9 mouse cellular contexts compared by ENCODE assay signal in the genomic region with DNA sequence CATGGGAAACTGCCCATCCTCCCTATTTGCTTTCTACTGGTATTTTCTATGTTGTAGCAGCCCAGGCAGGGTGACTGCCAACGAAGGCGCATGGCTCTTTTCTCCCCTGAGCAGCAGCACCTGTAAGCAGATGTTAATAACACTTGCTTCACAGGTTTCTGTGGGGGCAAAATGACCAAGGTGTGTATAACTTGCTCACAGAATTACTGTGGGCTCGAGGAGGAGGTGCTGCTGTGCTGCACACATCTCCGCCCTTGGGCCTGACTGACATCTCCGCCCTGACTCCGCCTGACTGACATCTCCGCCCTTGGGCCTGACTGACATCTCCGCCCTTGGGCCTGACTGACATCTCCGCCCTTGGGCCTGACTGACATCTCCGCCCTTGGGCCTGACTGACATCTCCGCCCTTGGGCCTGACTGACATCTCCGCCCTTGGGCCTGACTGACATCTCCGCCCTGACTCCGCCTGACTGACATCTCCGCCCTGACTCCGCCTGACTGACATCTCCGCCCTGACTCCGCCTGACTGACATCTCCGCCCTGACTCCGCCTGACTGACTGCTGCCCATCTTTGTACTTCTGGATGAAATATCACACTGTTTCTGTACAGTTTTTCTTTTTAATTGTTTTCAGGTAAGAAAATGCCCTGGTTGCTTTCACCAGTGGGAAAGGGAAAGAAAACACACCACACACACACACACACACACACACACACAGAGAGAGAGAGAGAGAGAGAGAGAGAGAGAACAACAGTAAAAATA. TPM values are rescaled to one million over a fixed set of nuclear protein-coding genes. Genes with fewer than 3 reads are reported as not detected.
A peak's percentile ranks its signal among the peaks of the same experiment; 100 is the strongest.
DNase-seq lines count a peak whose midpoint lies in the region; ATAC-seq and TF ChIP-seq lines count a peak whose summit lies in the region.
"Not testable (repeated sequence)": the region's sequence is repeated elsewhere in the genome, so short reads cannot be mapped to it uniquely, and the experiment has no call there.
"Had no signal": no experiment of that assay in that cellular context is flagged by ENCODE, and none has a peak within 500 bp of the region (broad histone marks: within the 10 kb centered on the region; RNA-seq: fewer than 3 reads in every experiment).

No protein-coding gene starts in this region.

- H3K79me2 ChIP-seq in CH12.LX (replicated peaks; ENCODE audit: control insufficient read depth, extremely low read depth, insufficient read depth, poor library complexity, severe bottlenecking) = not testable (repeated sequence)

- dilution Hi-C loops in CH12.LX (cut with MboI; ENCODE audit: extremely low pct_ligation_motif_present, extremely low pct_unique_long_range_greater_than_20kb, low sequenced_read_pairs) = not testable (repeated sequence)

- not testable (repeated sequence) for H3K27ac ChIP-seq in CH12.LX (ENCODE audit: insufficient read depth, low read depth); heart, embryonic 16.5 days (ENCODE audit: low read length); midbrain, embryonic 11.5 days (ENCODE audit: low read depth, low read length)
- H3K27ac ChIP-seq in heart, embryonic 10.5 days = 0 out of 2 replicates have a peak overlapping the region, but pooled peaks have one; percentile 23
- peak overlapping the region; percentile 74 for H3K27ac ChIP-seq in liver, embryonic 14.5 days

- WGBS in heart, embryonic 10.5 days = 16% methylated on average over 20 of the region's 20 CpGs
- WGBS in heart, embryonic 16.5 days = 30% methylated on average over 19 of the region's 20 CpGs
- 12% methylated on average over 18 of the region's 20 CpGs for WGBS in liver, embryonic 14.5 days (ENCODE audit: insufficient replicate concordance)
- 16% methylated on average over 19 of the region's 20 CpGs for WGBS in midbrain, embryonic 11.5 days

- H3K4me3 ChIP-seq in CH12.LX (replicated peaks in 1 of 3; ENCODE audit: low read depth in 2 of 3, low read length in 2 of 3, poor library complexity in 1 of 3); heart, embryonic 16.5 days (ENCODE audit: low read length); midbrain, embryonic 11.5 days (ENCODE audit: low read depth, low read length): not testable (repeated sequence)
- H3K4me3 ChIP-seq in heart, embryonic 10.5 days = peak overlapping the region; percentile 12; the same call in 1 of the 2 replicates
- H3K4me3 ChIP-seq in liver, embryonic 14.5 days (ENCODE audit: insufficient read depth in 1 of 2, low read depth in 2 of 2, low read length in 2 of 2) = peak overlapping the region in 1 of 2 experiments; percentile 18; a peak in 1 of 4 replicates

- DNase-seq in CH12.LX (ENCODE audit: extremely low read depth) = peak; percentile 66
- DNase-seq in c-Kit-positive CD71-positive TER-119-positive erythroid progenitor cells, embryonic 14.5 days (ENCODE audit: low spot score) = peak; percentile 35
- DNase-seq in heart, embryonic 10.5 days (ENCODE audit: low spot score) = not testable (repeated sequence)
- peak; percentile 28 for DNase-seq in kidney, adult 9 months
- peak; percentile 31 to 60 (median 32) for DNase-seq in liver, embryonic 14.5 days (ENCODE audit: low read depth in 3 of 3, low spot score in 3 of 3)
- DNase-seq in midbrain, embryonic 11.5 days (ENCODE audit: low spot score, missing footprints) = peak; percentile 79

- TF ChIP-seq CTCF in CH12.LX (conservative IDR thresholded peaks at IDR 0.05 in 1 of 2, IDR thresholded peaks at IDR 0.05 in 1 of 2; ENCODE audit: low read depth in 2 of 2, low read length in 2 of 2); liver, embryonic 14.5 days (IDR thresholded peaks at IDR 0.05; ENCODE audit: low read depth): not testable (repeated sequence)

- peaks cover 5 to 12% of the 10 kb centered on the region in 2 experiments for H3K4me1 ChIP-seq in CH12.LX (ENCODE audit: control insufficient read depth in 1 of 2, insufficient read depth in 2 of 2)
- H3K4me1 ChIP-seq in heart, embryonic 10.5 days = peaks cover 14% of the 10 kb centered on the region; the same call in 1 of the 2 replicates
- not testable (repeated sequence) for H3K4me1 ChIP-seq in heart, embryonic 16.5 days (ENCODE audit: control insufficient read depth, insufficient read depth, low read length); midbrain, embryonic 11.5 days (ENCODE audit: control insufficient read depth, insufficient read depth, low read length)
- H3K4me1 ChIP-seq in liver, embryonic 14.5 days (replicated peaks; ENCODE audit: control insufficient read depth in 2 of 2, insufficient read depth in 2 of 2, low read length in 1 of 2) = peaks cover 18 to 28% of the 10 kb centered on the region in 2 experiments

- peak overlapping the region; percentile 63; the same call in 1 of the 2 replicates for H3K4me2 ChIP-seq in CH12.LX (ENCODE audit: insufficient read depth, low read depth, poor library complexity, severe bottlenecking)
- peak overlapping the region; percentile 9; the same call in 1 of the 2 replicates for H3K4me2 ChIP-seq in heart, embryonic 16.5 days (ENCODE audit: low read depth, low read length)
- H3K4me2 ChIP-seq in liver, embryonic 14.5 days (ENCODE audit: low read depth) = peak overlapping the region; percentile 73
- H3K4me2 ChIP-seq in midbrain, embryonic 11.5 days = not testable (repeated sequence)

- not testable (repeated sequence) for H3K36me3 ChIP-seq in CH12.LX (replicated peaks in 1 of 2; ENCODE audit: control insufficient read depth in 1 of 2, insufficient read depth in 1 of 2, low read length in 1 of 2); heart, embryonic 10.5 days; heart, embryonic 16.5 days (ENCODE audit: control insufficient read depth, insufficient read depth); liver, embryonic 14.5 days (replicated peaks; ENCODE audit: control insufficient read depth, insufficient read depth, low read depth); midbrain, embryonic 11.5 days (ENCODE audit: control insufficient read depth, insufficient read depth, low read length)

- not testable (repeated sequence) for TF ChIP-seq EP300 in CH12.LX (IDR thresholded peaks at IDR 0.05; ENCODE audit: low read length); liver, embryonic 14.5 days (IDR thresholded peaks at IDR 0.05; ENCODE audit: low read depth)

- not testable (repeated sequence) for TF ChIP-seq RAD21 in CH12.LX (IDR thresholded peaks at IDR 0.05; ENCODE audit: low read depth, low read length)

- in situ Hi-C loops in CH12.LX (cut with MboI; ENCODE audit: low pct_ligation_motif_present, low pct_unique_long_range_greater_than_20kb, low sequenced_read_pairs) = not testable (repeated sequence)

- ATAC-seq in heart, embryonic 16.5 days (replicated peaks; ENCODE audit: extremely low read depth, insufficient read depth, low FRiP score); midbrain, embryonic 11.5 days (ENCODE audit: low FRiP score): not testable (repeated sequence)
- peak; percentile 74 for ATAC-seq in liver, embryonic 14.5 days (ENCODE audit: insufficient read depth)

- not testable (repeated sequence) for H3K9ac ChIP-seq in CH12.LX (ENCODE audit: insufficient read depth, low read depth); heart, embryonic 16.5 days (ENCODE audit: low read length); midbrain, embryonic 11.5 days (ENCODE audit: low read length)
- H3K9ac ChIP-seq in liver, embryonic 14.5 days (replicated peaks) = peak overlapping the region; percentile 35; the same call in 1 of the 2 replicates

- not testable (repeated sequence) for TF ChIP-seq POLR2A in CH12.LX (IDR thresholded peaks at IDR 0.05; ENCODE audit: low read depth, low read length)

- H3K9me3 ChIP-seq in CH12.LX (replicated peaks; ENCODE audit: low read length); heart, embryonic 10.5 days; heart, embryonic 16.5 days (replicated peaks; ENCODE audit: control insufficient read depth, low read length); liver, embryonic 14.5 days (ENCODE audit: control insufficient read depth, low read length); midbrain, embryonic 11.5 days (ENCODE audit: control insufficient read depth, low read length): not testable (repeated sequence)

- H3K27me3 ChIP-seq in CH12.LX (replicated peaks); heart, embryonic 16.5 days (ENCODE audit: control insufficient read depth, insufficient read depth, low read length); liver, embryonic 14.5 days (ENCODE audit: control insufficient read depth, insufficient read depth, low read length); midbrain, embryonic 11.5 days (ENCODE audit: control insufficient read depth, insufficient read depth, low read length): not testable (repeated sequence)
- H3K27me3 ChIP-seq in heart, embryonic 10.5 days (ENCODE audit: insufficient read depth, poor library complexity, severe bottlenecking) = peaks cover 18% of the 10 kb centered on the region

RNA-seq across cellular contexts. Expression of a gene that starts 18.6 kb away (rescaled TPM):
- total RNA-seq in CH12.LX (2012; rRNA removed) = 4.2 and 6.4 TPM in 2 replicates
- total RNA-seq in CH12.LX (2014; rRNA removed) = 2.1 and 2.7 TPM in 2 replicates
- 6.4 and 6.5 TPM in 2 replicates for polyA plus RNA-seq in CH12.LX (2012; ENCODE audit: insufficient read length, low read depth)
- polyA plus RNA-seq in heart, embryonic 10.5 days (2016; fragmentation: Nextera tagmentation; extraction: Ambion mirVana) = 19.9 and 44.8 TPM in 2 replicates
- polyA plus RNA-seq in heart, embryonic 16.5 days (2015; fragmentation: Nextera tagmentation; extraction: Ambion mirVana) = 36.9 and 38.9 TPM in 2 replicates
- polyA plus RNA-seq in liver, embryonic 14.5 days (2012; rRNA removed) = 0.17 and 0.28 TPM in 2 replicates
- not detected in 2 replicates for polyA plus RNA-seq in liver, embryonic 14.5 days (2014; fragmentation: Nextera tagmentation; extraction: Ambion mirVana)
- polyA plus RNA-seq in midbrain, embryonic 11.5 days (2014; fragmentation: Nextera tagmentation; extraction: Ambion mirVana) = 0.44 and 0.97 TPM in 2 replicates

RNA-seq across cellular contexts. Expression of a gene that starts 19.4 kb away (rescaled TPM):
- 0.04 and 0.08 TPM in 2 replicates for total RNA-seq in CH12.LX (2012; rRNA removed)
- total RNA-seq in CH12.LX (2014; rRNA removed) = not detected in 2 replicates
- polyA plus RNA-seq in CH12.LX (2012; ENCODE audit: insufficient read length, low read depth) = 0.07 and 0.16 TPM in 2 replicates
- polyA plus RNA-seq in heart, embryonic 10.5 days (2016; fragmentation: Nextera tagmentation; extraction: Ambion mirVana) = 0.70 and 1.4 TPM in 2 replicates
- polyA plus RNA-seq in heart, embryonic 16.5 days (2015; fragmentation: Nextera tagmentation; extraction: Ambion mirVana) = 0.99 and 1.8 TPM in 2 replicates
- 0.01 TPM in 1 of 2 replicates, not detected in the other for polyA plus RNA-seq in liver, embryonic 14.5 days (2012; rRNA removed)
- polyA plus RNA-seq in liver, embryonic 14.5 days (2014; fragmentation: Nextera tagmentation; extraction: Ambion mirVana) = not detected in 2 replicates
- not detected in 2 replicates for polyA plus RNA-seq in midbrain, embryonic 11.5 days (2014; fragmentation: Nextera tagmentation; extraction: Ambion mirVana)
- total RNA-seq: layer of hippocampus, postnatal 10 days had no signal
- polyA plus RNA-seq: midbrain, postnatal 0 days had no signal

RNA-seq across cellular contexts. Expression of a gene that starts 25.9 kb away (rescaled TPM):
- 6.2 and 8.3 TPM in 2 replicates for total RNA-seq in CH12.LX (2012; rRNA removed)
- total RNA-seq in CH12.LX (2014; rRNA removed) = 1.2 and 1.4 TPM in 2 replicates
- 7.9 and 8.0 TPM in 2 replicates for polyA plus RNA-seq in CH12.LX (2012; ENCODE audit: insufficient read length, low read depth)
- polyA plus RNA-seq in heart, embryonic 10.5 days (2016; fragmentation: Nextera tagmentation; extraction: Ambion mirVana) = 243 and 267 TPM in 2 replicates
- polyA plus RNA-seq in heart, embryonic 16.5 days (2015; fragmentation: Nextera tagmentation; extraction: Ambion mirVana) = 165 TPM in 2 replicates
- polyA plus RNA-seq in liver, embryonic 14.5 days (2012; rRNA removed) = 14.5 and 14.8 TPM in 2 replicates
- polyA plus RNA-seq in liver, embryonic 14.5 days (2014; fragmentation: Nextera tagmentation; extraction: Ambion mirVana) = 14.5 and 16.5 TPM in 2 replicates
- 78.2 and 82.0 TPM in 2 replicates for polyA plus RNA-seq in midbrain, embryonic 11.5 days (2014; fragmentation: Nextera tagmentation; extraction: Ambion mirVana)

RNA-seq across cellular contexts. Expression of a gene that starts 56.1 kb away (rescaled TPM):
- total RNA-seq in CH12.LX (2012; rRNA removed) (15.2 and 18.4 TPM in 2 replicates), CH12.LX (2014; rRNA removed) (7.2 and 7.9 TPM in 2 replicates)
- 28.0 and 31.9 TPM in 2 replicates for polyA plus RNA-seq in CH12.LX (2012; ENCODE audit: insufficient read length, low read depth)
- 42.2 and 54.0 TPM in 2 replicates for polyA plus RNA-seq in heart, embryonic 10.5 days (2016; fragmentation: Nextera tagmentation; extraction: Ambion mirVana)
- polyA plus RNA-seq in heart, embryonic 16.5 days (2015; fragmentation: Nextera tagmentation; extraction: Ambion mirVana) = 25.4 and 29.7 TPM in 2 replicates
- 8.1 and 8.3 TPM in 2 replicates for polyA plus RNA-seq in liver, embryonic 14.5 days (2012; rRNA removed)
- 16.3 and 19.8 TPM in 2 replicates for polyA plus RNA-seq in liver, embryonic 14.5 days (2014; fragmentation: Nextera tagmentation; extraction: Ambion mirVana)
- polyA plus RNA-seq in midbrain, embryonic 11.5 days (2014; fragmentation: Nextera tagmentation; extraction: Ambion mirVana) = 9.5 and 9.9 TPM in 2 replicates
